Mouse (Mus musculus) adrenal gland, adult (tissue): ENCODE measurements around the gene Pphln1.
"Not testable (repeated sequence)": the region's sequence is repeated elsewhere in the genome, so short reads cannot be mapped to it uniquely, and the experiment has no call there.

ENCODE experiments used
- DNase-seq, 2 experiments: peaks; one replicate each; pipeline ENCODE4 v3.0.0; 2022 to 2023; ENCODE audit warnings: low spot score in 1 of 2; ENCODE audit not compliant: inconsistent age in 2 of 2

Pphln1 gene

GRCm38 (mm10) chr15:93397826-93398698 is at the start of gene Pphln1, which contains the start of gene Zcrb1:
Gene Pphln1, plus strand, starts transcription at chr15:93398350.
Gene Zcrb1, minus strand, starts transcription at chr15:93398334.
- peak; percentile 88 to 95 for DNase-seq

DNA sequence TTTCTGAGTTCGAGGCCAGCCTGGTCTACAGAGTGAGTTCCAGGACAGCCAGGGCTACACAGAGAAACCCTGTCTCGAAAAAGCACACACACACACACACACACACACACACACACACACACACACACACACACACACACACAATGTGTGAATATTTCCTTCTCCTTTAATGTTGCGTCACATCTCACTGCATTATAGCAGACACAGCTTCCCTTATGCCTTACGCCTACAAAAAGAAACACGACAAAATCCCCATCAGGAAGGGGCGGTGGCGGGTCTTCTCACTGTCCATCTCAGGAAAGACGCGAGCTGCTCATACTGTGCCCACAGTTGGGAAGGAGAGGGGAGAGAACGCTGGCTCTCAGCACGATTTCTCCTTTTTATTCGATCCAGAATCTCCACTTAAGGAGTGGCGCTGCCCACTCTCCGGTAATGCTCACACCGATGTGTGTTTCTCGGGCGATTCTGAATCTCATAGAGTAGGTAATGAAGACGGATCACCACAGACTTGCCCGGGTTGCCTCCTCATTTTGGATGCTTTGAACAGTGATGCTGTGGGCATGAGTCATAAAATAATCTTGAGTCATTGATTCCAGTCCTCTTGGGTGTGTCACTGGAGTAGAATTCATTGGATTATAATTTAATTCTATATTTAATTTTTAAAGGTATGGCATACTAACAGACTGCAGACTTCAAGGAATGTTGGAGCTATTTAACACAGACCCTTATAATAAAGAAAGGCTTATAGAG is 39.6 kb upstream of the Pphln1 start:
- DNase-seq, result no peak

GRCm38 (mm10) chr15:93365561-93365960 is 32.6 kb upstream of the Pphln1 start:
- DNase-seq, result no peak

DNA sequence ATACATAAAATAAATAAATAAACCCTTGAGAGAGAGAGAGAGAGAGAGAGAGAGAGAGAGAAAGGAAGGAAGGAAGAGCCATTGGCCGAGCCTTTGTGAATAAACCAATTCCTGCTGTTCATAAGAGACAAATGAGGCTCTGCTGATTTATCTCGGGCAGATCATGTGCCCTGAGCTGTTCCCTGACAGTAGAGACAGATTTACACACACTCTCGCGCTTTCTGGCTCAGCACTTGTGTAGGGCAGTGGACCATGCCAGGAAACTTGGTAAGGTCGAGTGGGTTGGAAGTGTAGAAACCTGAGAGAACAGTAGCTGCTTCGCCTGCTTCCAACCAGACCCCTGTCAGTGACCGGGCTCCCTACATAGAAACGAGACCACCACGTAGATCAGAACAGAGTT is 29.6 kb upstream of the Pphln1 start:
- DNase-seq, result no peak

- DNase-seq, result no peak
Observed at GRCm38 (mm10) chr15:93371838-93372237, 26.3 kb upstream of the Pphln1 start.

DNA sequence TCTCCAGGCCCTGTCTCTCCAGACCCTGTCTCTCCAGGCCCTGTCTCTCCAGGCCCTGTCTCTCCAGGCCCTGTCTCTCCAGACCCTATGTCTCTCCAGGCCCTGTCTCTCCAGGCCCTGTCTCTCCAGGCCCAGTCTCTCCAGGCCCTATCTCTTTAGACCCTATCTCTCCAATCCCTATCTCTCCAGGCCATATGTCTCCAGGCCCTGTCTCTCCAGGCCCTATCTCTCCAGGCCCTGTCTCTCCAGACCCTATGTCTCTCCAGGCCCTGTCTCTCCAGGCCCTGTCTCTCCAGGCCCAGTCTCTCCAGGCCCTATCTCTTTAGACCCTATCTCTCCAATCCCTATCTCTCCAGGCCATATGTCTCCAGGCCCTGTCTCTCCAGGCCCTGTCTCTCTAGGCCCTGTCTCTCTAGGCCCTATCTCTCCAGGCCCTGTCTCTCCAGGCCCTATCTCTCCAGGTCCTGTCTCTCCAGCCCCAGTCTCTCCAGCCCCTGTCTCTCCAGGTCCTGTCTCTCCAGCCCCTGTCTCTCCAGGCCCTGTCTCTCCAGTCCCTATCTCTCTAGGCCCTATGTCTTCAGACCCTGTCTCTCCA is 25.5 kb upstream of the Pphln1 start:
- DNase-seq, result not testable (repeated sequence)

GRCm38 (mm10) chr15:93375696-93376095 is 22.5 kb upstream of the Pphln1 start:
- DNase-seq, result no peak

DNA sequence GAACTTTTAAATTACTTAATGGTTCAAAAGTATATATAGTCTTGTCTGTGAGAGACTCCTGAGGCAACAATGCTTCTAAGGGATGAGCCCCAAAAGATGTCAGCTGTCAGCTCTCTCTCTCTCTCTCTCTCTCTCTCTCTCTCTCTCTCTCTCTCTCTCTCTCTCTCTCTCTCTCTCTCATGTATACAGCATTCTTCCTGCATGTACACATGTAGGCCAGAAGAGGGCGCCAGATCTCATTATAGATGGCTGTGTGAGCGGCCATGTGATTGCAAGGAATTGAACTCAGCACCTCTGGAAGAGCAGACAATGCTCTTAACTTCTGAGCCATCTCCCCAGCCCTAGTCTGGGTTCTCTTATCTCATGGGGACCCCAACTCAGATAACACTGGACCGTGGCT is 19.0 kb upstream of the Pphln1 start:
- peak in 1 of 2 experiments; percentile 36 for DNase-seq

DNA sequence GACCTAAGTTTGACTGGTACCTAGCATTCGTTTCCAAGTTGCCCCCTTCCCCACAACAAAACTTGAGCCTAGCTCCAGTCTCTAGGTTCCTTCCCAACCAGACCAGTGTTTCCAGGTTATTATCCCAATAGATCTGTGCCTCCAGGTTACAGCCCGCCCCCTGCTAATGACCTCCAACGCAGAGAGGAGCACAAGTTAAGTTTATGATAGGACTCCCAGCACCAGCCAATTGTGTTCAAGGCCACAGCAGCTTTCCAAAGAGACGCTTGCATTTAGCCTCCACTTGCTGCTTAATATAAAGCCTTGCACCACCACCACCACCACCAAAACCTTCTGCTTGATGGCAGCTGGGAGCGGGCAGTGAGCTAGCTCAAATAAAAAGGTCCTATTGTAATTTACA is 16.8 kb upstream of the Pphln1 start:
- DNase-seq, result no peak

GRCm38 (mm10) chr15:93397269-93397668 is 881 bp upstream of the Pphln1 start:
- DNase-seq, result peak in 1 of 2 experiments; percentile 33

- DNase-seq, result peak in 1 of 2 experiments; percentile 48
Observed at GRCm38 (mm10) chr15:93398699-93399540, 770 bp downstream of the Pphln1 start.

DNA sequence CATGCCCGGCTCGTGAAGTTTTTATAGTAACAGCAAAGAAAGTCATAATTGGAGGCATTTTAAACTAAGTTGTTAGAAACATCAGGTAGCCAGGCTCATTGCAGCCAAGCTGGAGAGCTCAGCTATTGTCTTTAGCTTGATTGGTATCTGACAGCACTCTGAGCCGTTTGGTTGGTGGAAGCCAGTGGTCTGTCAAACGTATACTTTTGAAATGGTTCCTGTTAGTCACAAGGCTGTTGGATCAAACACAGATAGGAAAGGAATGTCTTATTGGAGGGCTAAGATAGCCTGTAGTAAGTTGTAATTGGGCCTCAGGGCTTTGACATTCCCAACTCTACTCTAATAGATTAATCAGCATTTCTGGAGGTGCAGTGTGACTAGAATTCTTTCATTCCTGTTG is 3.3 kb downstream of the Pphln1 start:
- DNase-seq, result no peak

- no peak for DNase-seq
Observed at GRCm38 (mm10) chr15:93402730-93403129, 4.6 kb downstream of the Pphln1 start.

DNA sequence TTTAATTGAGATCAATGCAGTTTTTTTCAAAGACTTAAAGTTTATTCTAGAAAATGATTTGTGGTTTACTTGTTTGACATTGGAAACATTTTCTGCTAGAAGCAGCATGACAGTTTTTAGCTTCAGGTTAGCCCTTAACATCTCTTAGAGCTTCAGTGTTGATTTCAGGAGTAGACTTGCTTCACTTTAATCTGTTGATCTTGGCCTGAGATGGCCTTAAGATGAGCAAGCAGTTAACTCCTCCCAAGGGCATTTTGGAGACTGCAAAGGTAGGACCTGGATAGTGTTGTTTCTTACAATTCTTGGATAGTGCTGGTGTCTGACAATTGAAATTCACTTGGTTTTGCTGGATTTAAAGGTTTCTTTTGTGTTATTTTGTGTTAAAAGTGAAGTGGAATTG is 6.7 kb downstream of the Pphln1 start:
- DNase-seq, result peak in 1 of 2 experiments; percentile 36

DNA sequence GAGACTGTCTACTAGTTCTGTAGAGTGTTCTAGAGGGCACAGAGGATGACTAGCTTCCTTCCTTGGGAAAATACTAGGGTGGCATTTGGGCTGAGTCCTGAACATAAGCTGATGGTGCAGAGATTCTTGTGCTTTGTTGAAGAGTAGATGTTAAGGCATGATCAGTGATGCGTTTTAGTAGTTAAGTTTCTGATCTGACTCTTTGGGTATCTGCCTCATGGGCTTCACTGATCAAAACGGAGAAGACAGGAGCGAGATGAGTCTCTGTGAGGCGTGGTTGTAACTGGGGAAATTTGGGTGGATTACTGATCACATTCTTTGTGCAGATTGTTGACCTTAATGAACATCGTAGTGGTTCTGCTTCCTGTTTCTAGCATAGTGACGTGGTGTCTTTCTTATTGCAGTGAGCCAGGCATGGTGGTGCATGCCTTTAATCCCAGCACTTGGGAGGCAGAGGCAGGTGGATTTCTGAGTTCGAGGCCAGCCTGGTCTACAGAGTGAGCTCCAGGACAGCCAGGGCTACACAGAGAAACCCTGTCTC is 7.4 kb downstream of the Pphln1 start:
- DNase-seq, result no peak

- DNase-seq, result no peak
Observed at GRCm38 (mm10) chr15:93406492-93406891, 8.3 kb downstream of the Pphln1 start.

- no peak for DNase-seq
Observed at GRCm38 (mm10) chr15:93412445-93412844, 14.3 kb downstream of the Pphln1 start.

DNA sequence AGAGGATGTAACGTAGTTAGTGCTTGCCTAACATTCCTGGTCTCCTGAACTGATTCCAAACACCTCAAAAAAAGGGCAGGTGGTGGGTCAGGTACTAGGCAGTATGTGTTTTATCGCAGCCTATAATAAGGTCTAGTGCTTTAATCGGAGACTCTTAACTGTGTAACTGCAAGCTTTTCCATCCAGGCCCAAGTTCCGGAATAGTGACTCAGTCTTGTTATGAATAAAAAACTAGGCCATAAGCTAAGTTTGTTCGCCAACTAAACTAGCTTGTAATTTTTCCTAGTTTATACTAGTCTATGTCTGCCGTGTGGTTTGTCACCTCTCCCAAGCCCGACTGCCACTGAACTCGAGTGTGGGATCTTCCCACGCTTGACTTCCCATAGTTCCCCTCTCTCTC is 16.3 kb downstream of the Pphln1 start:
- no peak for DNase-seq

DNA sequence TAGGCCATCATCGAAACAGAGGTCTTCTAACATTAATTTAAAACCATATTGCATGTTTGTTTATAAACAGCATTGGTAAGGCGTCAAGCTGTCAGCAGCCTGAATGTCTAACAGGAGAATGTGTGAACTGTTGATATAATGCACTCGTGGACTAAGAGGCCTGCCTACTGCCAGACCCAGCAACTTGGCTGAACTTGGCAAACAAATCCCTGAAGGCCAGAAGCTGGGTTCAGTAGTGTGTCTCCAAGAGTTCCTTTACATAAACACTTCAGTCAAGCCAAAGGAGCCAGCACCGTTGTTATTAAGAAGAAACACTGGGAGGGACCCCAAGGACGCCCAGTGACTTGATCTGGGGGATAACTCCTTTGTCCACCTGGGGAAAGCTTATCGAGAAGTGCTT is 18.1 kb downstream of the Pphln1 start:
- no peak for DNase-seq

DNA sequence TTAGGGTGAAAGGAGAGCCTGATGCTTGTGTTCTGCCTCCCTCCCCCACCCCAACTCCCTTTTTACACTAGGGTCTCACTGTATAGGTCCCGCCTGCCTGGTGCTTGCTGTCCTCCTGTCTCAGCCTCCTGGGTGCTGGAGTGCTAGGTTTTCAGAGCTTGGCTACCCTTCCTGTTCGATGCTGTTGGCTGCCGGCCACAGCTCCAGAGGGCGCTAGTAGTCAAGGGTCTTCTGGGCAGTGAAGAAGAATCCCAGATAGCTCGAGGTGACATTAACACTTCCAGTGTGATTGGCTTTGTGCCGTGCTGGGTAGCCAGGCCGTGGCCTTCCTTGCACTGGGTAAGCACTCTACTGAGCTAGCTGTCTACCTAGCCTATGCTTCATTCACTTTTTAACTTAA is 22.4 kb downstream of the Pphln1 start:
- DNase-seq, result no peak

DNA sequence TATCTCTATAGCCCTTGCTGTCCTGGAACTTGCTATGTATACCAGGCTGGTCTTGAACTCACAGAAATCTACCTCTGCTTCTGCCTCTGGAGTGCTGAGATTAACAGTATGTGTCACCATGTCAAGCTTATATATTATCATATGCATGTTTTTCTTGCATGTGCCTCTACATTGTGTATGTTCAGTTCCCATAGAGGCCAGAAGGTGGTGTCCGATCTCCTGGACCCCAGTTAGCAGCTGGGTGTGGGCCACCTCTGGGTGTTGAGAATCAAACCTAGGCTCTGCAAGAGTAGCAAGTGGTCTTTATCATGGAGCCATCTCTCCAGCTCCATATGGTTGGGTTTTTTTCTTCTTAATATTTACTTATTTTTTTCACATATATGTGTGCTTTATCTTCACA is 24.4 kb downstream of the Pphln1 start:
- no peak for DNase-seq
